Mouse (Mus musculus) midbrain, embryonic 12.5 days (tissue): ENCODE results near the gene Xrn1. TPM values are rescaled to one million over a fixed set of nuclear protein-coding genes. Genes with fewer than 3 reads are reported as not detected.

ENCODE experiments used
- ATAC-seq: fragments of 200-750 bp; cut with Nextera tagmentation; 2 replicates; pipeline ENCODE4 v1.8.0; 2017; ENCODE audit warnings: low read depth, moderate TSS enrichment, moderate library complexity; ENCODE audit not compliant: low FRiP score
- H3K27ac ChIP-seq: fragments of 300-500 bp; sonication (generic); replicated peaks from 2 replicates; pipeline ENCODE4 v1.5.1; 2016; ENCODE audit warnings: mild to moderate bottlenecking
- H3K27me3 ChIP-seq: fragments of 300-500 bp; sonication (generic); 2 replicates; pipeline ENCODE4 v1.6.1; 2016; ENCODE audit warnings: mild to moderate bottlenecking
- H3K36me3 ChIP-seq: fragments of 300-500 bp; sonication (generic); 2 replicates; pipeline ENCODE4 v1.6.1; 2016
- H3K4me1 ChIP-seq: fragments of 300-500 bp; sonication (generic); 2 replicates; pipeline ENCODE4 v1.6.1; 2016
- H3K4me2 ChIP-seq: fragments of 300-500 bp; sonication (generic); replicated peaks from 2 replicates; pipeline ENCODE4 v1.6.1; 2016; ENCODE audit warnings: mild to moderate bottlenecking, moderate library complexity
- H3K4me3 ChIP-seq: fragments of 300-500 bp; sonication (generic); 2 replicates; pipeline ENCODE4 v1.5.1; 2016; ENCODE audit warnings: mild to moderate bottlenecking
- H3K9ac ChIP-seq: fragments of 300-500 bp; sonication (generic); replicated peaks from 2 replicates; pipeline ENCODE4 v1.6.1; 2016; ENCODE audit warnings: mild to moderate bottlenecking, moderate library complexity
- H3K9me3 ChIP-seq: fragments of 300-500 bp; sonication (generic); 2 replicates; pipeline ENCODE4 v1.6.1; 2016; ENCODE audit warnings: mild to moderate bottlenecking
- WGBS: fragments of 180-500 bp; shearing (Covaris S2); methylation state at CpG from one replicate; pipeline ENCODE4 v1.1.7; 2016; 5-methylcytosine and 5-hydroxymethylcytosine counted together
- polyA plus RNA-seq: library from polyadenylated mRNA; unstranded; fragments of >200 nt; fragmentation: Nextera tagmentation; extraction: Ambion mirVana; gene quantifications from 2 replicates; pipeline ENCODE4 v1.2.1, GENCODE M21; 2016

Xrn1 gene
- polyA plus RNA-seq, 1 experiment from 2014 or later = 26.0 TPM

- Histone ChIP-seq H3K9me3 (peaks cover 23% of the 10 kb centered on the region), H3K9ac (no peak overlapping the region), H3K36me3 (no peaks in the 10 kb centered on the region), H3K27ac (no peak overlapping the region), H3K27me3 (no peaks in the 10 kb centered on the region), H3K4me3 (no peak overlapping the region), H3K4me2 (no peak overlapping the region), H3K4me1 (no peaks in the 10 kb centered on the region)
- ATAC-seq = no peak
- 83% methylated on average over 8 of the region's 8 CpGs for WGBS
These were observed 148.3 kb downstream of the Xrn1 start for GRCm38 (mm10) chr9:96102846-96103245.

Other genes with a start within 250 kb of the Xrn1 start
- gene Trpc1, start 204.4 kb upstream of the Xrn1 start, polyA plus RNA-seq = 5.6 and 6.1 TPM in 2 replicates
- 3.2 and 3.8 TPM in 2 replicates for gene Pls1, start 109.4 kb upstream of the Xrn1 start, polyA plus RNA-seq
- gene Atr, start 97.2 kb upstream of the Xrn1 start, polyA plus RNA-seq = 23.8 and 25.3 TPM in 2 replicates
- 2.8 and 3.2 TPM in 2 replicates for gene Gk5, start 164.6 kb downstream of the Xrn1 start, polyA plus RNA-seq
- gene Tfdp2, start 241.5 kb downstream of the Xrn1 start, polyA plus RNA-seq = 116 and 124 TPM in 2 replicates